11 mouse cellular contexts compared by ENCODE assay signal in the genomic region with DNA sequence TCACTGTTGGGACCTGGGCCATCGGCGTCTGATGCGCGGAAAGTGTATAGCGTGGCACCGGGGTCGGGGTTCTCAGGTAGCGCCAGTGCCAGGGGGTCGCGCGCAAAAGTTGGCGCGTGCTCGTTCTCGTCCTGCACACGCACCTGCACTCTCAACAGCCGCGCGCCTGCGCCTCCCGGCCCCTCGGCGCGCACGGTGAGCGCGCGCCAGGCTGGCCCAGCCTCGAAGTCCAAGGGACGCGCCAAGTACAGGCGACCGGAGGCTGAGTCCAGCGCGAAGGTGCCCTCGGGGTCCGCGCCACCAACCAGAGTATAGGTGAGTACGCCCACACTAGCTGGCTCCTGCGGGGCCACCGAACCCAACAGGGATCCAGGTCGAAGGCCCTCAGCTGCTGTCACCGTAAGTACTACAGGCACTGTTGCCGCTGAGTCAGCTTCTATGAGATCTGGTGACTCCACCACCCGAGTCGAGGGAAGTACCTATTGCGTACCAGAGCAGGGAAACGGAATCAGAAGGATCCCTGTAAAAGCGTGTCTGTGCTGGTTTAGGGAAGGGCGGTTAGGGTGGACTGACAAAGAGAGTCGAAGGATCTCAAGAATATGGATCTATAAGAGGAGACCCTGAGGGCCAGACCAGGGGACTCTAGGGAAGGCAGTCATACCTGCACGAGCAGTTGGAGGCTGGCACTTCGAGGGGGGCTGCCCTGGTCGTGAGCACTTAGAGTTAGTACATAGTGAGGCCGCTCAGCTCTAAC. TPM values are rescaled to one million over a fixed set of nuclear protein-coding genes. Genes with fewer than 3 reads are reported as not detected.
A peak's percentile ranks its signal among the peaks of the same experiment; 100 is the strongest.
DNase-seq lines count a peak whose midpoint lies in the region; ATAC-seq and TF ChIP-seq lines count a peak whose summit lies in the region.
"Had no signal": no experiment of that assay in that cellular context is flagged by ENCODE, and none has a peak within 500 bp of the region (broad histone marks: within the 10 kb centered on the region; RNA-seq: fewer than 3 reads in every experiment).

No protein-coding gene starts in this region.

- H3K27ac ChIP-seq in kidney, embryonic 15.5 days: no peak overlapping the region
- H3K27ac ChIP-seq in cortical plate, adult 2 months (ENCODE audit: insufficient read depth, low read length): no peak overlapping the region
- no peak overlapping the region for H3K27ac ChIP-seq in forebrain, postnatal 0 days (ENCODE audit: low read depth, low read length)
- H3K27ac ChIP-seq in midbrain, embryonic 12.5 days (replicated peaks): no peak overlapping the region
- H3K27ac ChIP-seq: macrophage had no signal

- no peak overlapping the region for H3K9ac ChIP-seq in kidney, embryonic 15.5 days
- H3K9ac ChIP-seq in forebrain, postnatal 0 days: no peak overlapping the region
- H3K9ac ChIP-seq in midbrain, embryonic 12.5 days (replicated peaks): no peak overlapping the region

- no peak for TF ChIP-seq CTCF in cortical plate, adult 2 months (IDR thresholded peaks at IDR 0.05; ENCODE audit: extremely low read depth, insufficient read depth, low read length)
- TF ChIP-seq CTCF in forebrain, postnatal 0 days (IDR thresholded peaks at IDR 0.05; ENCODE audit: low read depth): no peak

- peaks cover 10% of the 10 kb centered on the region for H3K4me1 ChIP-seq in kidney, embryonic 15.5 days
- H3K4me1 ChIP-seq in cortical plate, adult 2 months (ENCODE audit: control insufficient read depth, insufficient read depth, low read length): peaks cover 3% of the 10 kb centered on the region; the same call in 1 of the 2 replicates
- no peaks in the 10 kb centered on the region for H3K4me1 ChIP-seq in forebrain, postnatal 0 days (ENCODE audit: insufficient read depth)
- peaks cover 4% of the 10 kb centered on the region for H3K4me1 ChIP-seq in midbrain, embryonic 12.5 days

- DNase-seq in kidney, adult 18-20 months: no peak
- DNase-seq in forebrain, postnatal 0 days: peak; percentile 48
- no peak for DNase-seq in spleen, adult 18-20 months
- no peak for DNase-seq in kidney, postnatal 14 days
- DNase-seq in spleen, postnatal 4 days (ENCODE audit: low spot score in 2 of 2): no peak
- DNase-seq: cerebellum, postnatal 14 days; right cerebral cortex, postnatal 14 days had no signal

- H3K9me3 ChIP-seq in kidney, embryonic 15.5 days (replicated peaks): no peaks in the 10 kb centered on the region
- H3K9me3 ChIP-seq in forebrain, postnatal 0 days (ENCODE audit: low read length): no peaks in the 10 kb centered on the region
- H3K9me3 ChIP-seq in midbrain, embryonic 12.5 days: no peaks in the 10 kb centered on the region

- ATAC-seq in kidney, embryonic 15.5 days (replicated peaks; ENCODE audit: low FRiP score): peak; percentile 5; the same call in 1 of the 2 replicates
- ATAC-seq in forebrain, postnatal 0 days: peak; percentile 23; the same call in 1 of the 2 replicates
- 0 out of 2 replicates have a peak, but pooled peaks have one; percentile 8 for ATAC-seq in midbrain, embryonic 12.5 days (ENCODE audit: low FRiP score, low read depth)

- 50% methylated on average over 55 of the region's 55 CpGs for WGBS in kidney, embryonic 15.5 days
- WGBS in forebrain, postnatal 0 days: 36% methylated on average over 55 of the region's 55 CpGs
- WGBS in midbrain, embryonic 12.5 days: 22% methylated on average over 55 of the region's 55 CpGs

- H3K4me2 ChIP-seq in kidney, embryonic 15.5 days: peak overlapping the region; percentile 51
- H3K4me2 ChIP-seq in forebrain, postnatal 0 days (ENCODE audit: low read depth): no peak overlapping the region
- H3K4me2 ChIP-seq in midbrain, embryonic 12.5 days (replicated peaks): 0 out of 2 replicates have a peak overlapping the region, but pooled peaks have one; percentile 3

- H3K36me3 ChIP-seq in kidney, embryonic 15.5 days: peaks cover 84% of the 10 kb centered on the region
- H3K36me3 ChIP-seq in forebrain, postnatal 0 days (ENCODE audit: insufficient read depth): peaks cover 84% of the 10 kb centered on the region
- peaks cover 90% of the 10 kb centered on the region for H3K36me3 ChIP-seq in midbrain, embryonic 12.5 days

- H3K4me3 ChIP-seq in kidney, embryonic 15.5 days (replicated peaks): peak overlapping the region; percentile 12; the same call in 1 of the 2 replicates
- H3K4me3 ChIP-seq in cortical plate, adult 2 months (ENCODE audit: insufficient read depth, low read length): peak overlapping the region; percentile 26
- H3K4me3 ChIP-seq in forebrain, postnatal 0 days (ENCODE audit: low read depth, low read length): no peak overlapping the region
- no peak overlapping the region for H3K4me3 ChIP-seq in midbrain, embryonic 12.5 days

- TF ChIP-seq POLR2A in cortical plate, adult 2 months (IDR thresholded peaks at IDR 0.05; ENCODE audit: extremely low read depth, insufficient read depth, low read length): no peak

- 0 out of 2 replicates have a peak, but pooled peaks cover 3% of the 10 kb centered on the region for H3K27me3 ChIP-seq in kidney, embryonic 15.5 days
- H3K27me3 ChIP-seq in forebrain, postnatal 0 days (ENCODE audit: insufficient read depth, low read length): no peaks in the 10 kb centered on the region
- H3K27me3 ChIP-seq in midbrain, embryonic 12.5 days: peaks cover 45% of the 10 kb centered on the region

RNA-seq across cellular contexts. Expression of a gene that starts 10.7 kb away (rescaled TPM):
- polyA plus RNA-seq in kidney, embryonic 15.5 days (2015; fragmentation: Nextera tagmentation; extraction: Ambion mirVana): 92.7 and 94.9 TPM in 2 replicates
- 92.3 and 93.2 TPM in 2 replicates for polyA plus RNA-seq in cortical plate, adult 2 months (2012; rRNA removed)
- 16.8 and 51.2 TPM in 2 replicates for total RNA-seq in forebrain, postnatal 0 days (2014; rRNA removed)
- polyA plus RNA-seq in forebrain, postnatal 0 days (2015; fragmentation: Nextera tagmentation; extraction: Ambion mirVana): 38.7 and 40.0 TPM in 2 replicates
- 44.4 and 56.7 TPM in 2 replicates for polyA plus RNA-seq in midbrain, embryonic 12.5 days (2016; fragmentation: Nextera tagmentation; extraction: Ambion mirVana)

RNA-seq across cellular contexts. Expression of a gene that starts 18.5 kb away (rescaled TPM):
- polyA plus RNA-seq in kidney, embryonic 15.5 days (2015; fragmentation: Nextera tagmentation; extraction: Ambion mirVana): 127 and 136 TPM in 2 replicates
- polyA plus RNA-seq in cortical plate, adult 2 months (2012; rRNA removed): 174 and 179 TPM in 2 replicates
- total RNA-seq in forebrain, postnatal 0 days (2014; rRNA removed): 84.6 and 86.5 TPM in 2 replicates
- 99.9 and 108 TPM in 2 replicates for polyA plus RNA-seq in forebrain, postnatal 0 days (2015; fragmentation: Nextera tagmentation; extraction: Ambion mirVana)
- 164 and 185 TPM in 2 replicates for polyA plus RNA-seq in midbrain, embryonic 12.5 days (2016; fragmentation: Nextera tagmentation; extraction: Ambion mirVana)

RNA-seq across cellular contexts. Expression of a gene that starts 24.8 kb away (rescaled TPM):
- 10.2 and 12.1 TPM in 2 replicates for polyA plus RNA-seq in kidney, embryonic 15.5 days (2015; fragmentation: Nextera tagmentation; extraction: Ambion mirVana)
- 4.2 and 5.2 TPM in 2 replicates for polyA plus RNA-seq in cortical plate, adult 2 months (2012; rRNA removed)
- total RNA-seq in forebrain, postnatal 0 days (2014; rRNA removed): 62.7 and 98.7 TPM in 2 replicates
- 5.7 and 8.0 TPM in 2 replicates for polyA plus RNA-seq in forebrain, postnatal 0 days (2015; fragmentation: Nextera tagmentation; extraction: Ambion mirVana)
- 22.0 and 23.9 TPM in 2 replicates for polyA plus RNA-seq in midbrain, embryonic 12.5 days (2016; fragmentation: Nextera tagmentation; extraction: Ambion mirVana)

RNA-seq across cellular contexts. Expression of a gene that starts 25.5 kb away (rescaled TPM):
- 44.8 and 49.6 TPM in 2 replicates for polyA plus RNA-seq in kidney, embryonic 15.5 days (2015; fragmentation: Nextera tagmentation; extraction: Ambion mirVana)
- 8.4 and 10.0 TPM in 2 replicates for polyA plus RNA-seq in cortical plate, adult 2 months (2012; rRNA removed)
- total RNA-seq in forebrain, postnatal 0 days (2014; rRNA removed): 22.1 and 26.6 TPM in 2 replicates
- polyA plus RNA-seq in forebrain, postnatal 0 days (2015; fragmentation: Nextera tagmentation; extraction: Ambion mirVana): 16.0 and 19.1 TPM in 2 replicates
- polyA plus RNA-seq in midbrain, embryonic 12.5 days (2016; fragmentation: Nextera tagmentation; extraction: Ambion mirVana): 40.1 and 41.7 TPM in 2 replicates

RNA-seq across cellular contexts. Expression of a gene that starts 26.3 kb away (rescaled TPM):
- polyA plus RNA-seq in kidney, embryonic 15.5 days (2015; fragmentation: Nextera tagmentation; extraction: Ambion mirVana): 331 and 360 TPM in 2 replicates
- polyA plus RNA-seq in cortical plate, adult 2 months (2012; rRNA removed): 153 TPM in 2 replicates
- 146 and 157 TPM in 2 replicates for total RNA-seq in forebrain, postnatal 0 days (2014; rRNA removed)
- 159 and 161 TPM in 2 replicates for polyA plus RNA-seq in forebrain, postnatal 0 days (2015; fragmentation: Nextera tagmentation; extraction: Ambion mirVana)
- 200 and 212 TPM in 2 replicates for polyA plus RNA-seq in midbrain, embryonic 12.5 days (2016; fragmentation: Nextera tagmentation; extraction: Ambion mirVana)

Comparison
In these comparisons a context has a peak if more than half of its experiments do, and no peak if none do; other contexts are left out.
1. H3K4me3 ChIP-seq: peak in kidney, embryonic 15.5 days (single experiment) and cortical plate, adult 2 months (single experiment); none in forebrain, postnatal 0 days (single experiment) and midbrain, embryonic 12.5 days (single experiment).
2. Peak in every context shown above with its lines, with median percentiles within 50 percentile points of each other: ATAC-seq.